Mouse (Mus musculus): ENCODE measurements around the gene Draxin. TPM values are rescaled to one million over a fixed set of nuclear protein-coding genes. Genes with fewer than 3 reads are reported as not detected.

Draxin gene
- polyA plus RNA-seq, 1 experiment from 2014 or later: 20.4 TPM

GRCm38 (mm10) chr4:148164461-148164860 lies 34.0 kb upstream of the Draxin start:
- WGBS: under 1% methylated on average over 16 of the region's 16 CpGs

GRCm38 (mm10) chr4:148164002-148164439 lies 33.5 kb upstream of the Draxin start:
- Histone ChIP-seq H3K4me3 (replicated peaks) (peak overlapping the region; percentile 30), H3K27me3 (peaks cover 76% of the 10 kb centered on the region), H3K27ac (no peak overlapping the region), H3K9me3 (no peaks in the 10 kb centered on the region), H3K36me3 (no peaks in the 10 kb centered on the region), H3K4me2 (replicated peaks) (peak overlapping the region; percentile 52), H3K9ac (replicated peaks) (peak overlapping the region; percentile 15; the same call in 1 of the 2 replicates), H3K4me1 (replicated peaks) (peaks cover 43% of the 10 kb centered on the region)
- WGBS: under 1% methylated on average over 28 of the region's 29 CpGs
- ATAC-seq: no peak

More at GRCm38 (mm10) chr4:148164461-148164860, 34.0 kb upstream of the Draxin start:
- Histone ChIP-seq H3K4me3 (replicated peaks) (peak overlapping the region; percentile 30), H3K9ac (replicated peaks) (peak overlapping the region; percentile 15; the same call in 1 of the 2 replicates), H3K9me3 (no peaks in the 10 kb centered on the region), H3K27ac (no peak overlapping the region), H3K4me2 (replicated peaks) (peak overlapping the region; percentile 52), H3K4me1 (replicated peaks) (peaks cover 44% of the 10 kb centered on the region), H3K36me3 (no peaks in the 10 kb centered on the region), H3K27me3 (peaks cover 78% of the 10 kb centered on the region)
- 0 out of 2 replicates have a peak, but pooled peaks have one; percentile 3 for ATAC-seq

GRCm38 (mm10) chr4:148160436-148161390 lies 30.2 kb upstream of the Draxin start, which contains the start of the genes Fbxo44 and Fbxo2:
Fbxo44 (minus strand) TSS chr4:148160482.
Fbxo2 (plus strand) TSS chr4:148160621.
- H3K4me2 ChIP-seq (replicated peaks): peak within 1 kb of the TSS; percentile 88
- peak within 1 kb of the TSS; percentile 94 for H3K27ac ChIP-seq
- H3K4me1 ChIP-seq (replicated peaks): peaks cover 55% of the 10 kb centered on the region
- under 1% methylated on average over 43 of the region's 43 CpGs for WGBS
- ATAC-seq: peak; percentile 28; the same call in 1 of the 2 replicates
- H3K9me3 ChIP-seq: no peaks in the 10 kb centered on the region
- H3K9ac ChIP-seq (replicated peaks): peak within 1 kb of the TSS; percentile 92
- peaks cover 23% of the 10 kb centered on the region for H3K36me3 ChIP-seq
- H3K4me3 ChIP-seq (replicated peaks): peak within 1 kb of the TSS; percentile 78
- peaks cover 52% of the 10 kb centered on the region for H3K27me3 ChIP-seq

GRCm38 (mm10) chr4:148159544-148160435 lies 29.3 kb upstream of the Draxin start:
- Histone ChIP-seq H3K4me2 (replicated peaks) (peak overlapping the region; percentile 88), H3K27ac (peak overlapping the region; percentile 94), H3K4me1 (replicated peaks) (peaks cover 49% of the 10 kb centered on the region), H3K9ac (replicated peaks) (peak overlapping the region; percentile 92), H3K36me3 (peaks cover 31% of the 10 kb centered on the region), H3K9me3 (no peaks in the 10 kb centered on the region), H3K4me3 (replicated peaks) (peak overlapping the region; percentile 78), H3K27me3 (peaks cover 43% of the 10 kb centered on the region)
- peak; percentile 89 for ATAC-seq
- WGBS: under 1% methylated on average over 49 of the region's 55 CpGs

- H3K36me3 ChIP-seq: peaks cover 42% of the 10 kb centered on the region
- H3K9me3 ChIP-seq: no peaks in the 10 kb centered on the region
- peaks cover 32% of the 10 kb centered on the region for H3K27me3 ChIP-seq
- H3K9ac ChIP-seq (replicated peaks): peak overlapping the region; percentile 92
- peak overlapping the region; percentile 94 for H3K27ac ChIP-seq
- ATAC-seq: peak; percentile 5
- H3K4me1 ChIP-seq (replicated peaks): peaks cover 38% of the 10 kb centered on the region
- 25% methylated on average over 27 of the region's 27 CpGs for WGBS
- peak overlapping the region; percentile 88 for H3K4me2 ChIP-seq (replicated peaks)
- peak overlapping the region; percentile 78 for H3K4me3 ChIP-seq (replicated peaks)
Measured at GRCm38 (mm10) chr4:148158436-148159348, 28.2 kb upstream of the Draxin start.

- ATAC-seq: no peak
- H3K9me3 ChIP-seq: no peaks in the 10 kb centered on the region
- peaks cover 55% of the 10 kb centered on the region for H3K36me3 ChIP-seq
- H3K4me1 ChIP-seq (replicated peaks): peaks cover 39% of the 10 kb centered on the region
- 61% methylated on average over 3 of the region's 3 CpGs for WGBS
- no peak overlapping the region for H3K4me2 ChIP-seq (replicated peaks)
- no peaks in the 10 kb centered on the region for H3K27me3 ChIP-seq
- H3K27ac ChIP-seq: no peak overlapping the region
- no peak overlapping the region for H3K4me3 ChIP-seq (replicated peaks)
- H3K9ac ChIP-seq (replicated peaks): no peak overlapping the region
Measured at GRCm38 (mm10) chr4:148154982-148155381, 24.5 kb upstream of the Draxin start.

GRCm38 (mm10) chr4:148154006-148154405 lies 23.5 kb upstream of the Draxin start:
- Histone ChIP-seq H3K27ac (no peak overlapping the region), H3K9ac (replicated peaks) (no peak overlapping the region), H3K4me2 (replicated peaks) (no peak overlapping the region), H3K36me3 (peaks cover 58% of the 10 kb centered on the region), H3K4me1 (replicated peaks) (peaks cover 42% of the 10 kb centered on the region), H3K27me3 (no peaks in the 10 kb centered on the region), H3K4me3 (replicated peaks) (no peak overlapping the region), H3K9me3 (no peaks in the 10 kb centered on the region)
- WGBS: 91% methylated on average over 4 of the region's 4 CpGs
- no peak for ATAC-seq

- Histone ChIP-seq H3K9ac (replicated peaks) (no peak overlapping the region), H3K9me3 (no peaks in the 10 kb centered on the region), H3K4me3 (replicated peaks) (no peak overlapping the region), H3K4me2 (replicated peaks) (no peak overlapping the region), H3K27ac (peak overlapping the region; percentile 93; the same call in 1 of the 2 replicates), H3K36me3 (peaks cover 65% of the 10 kb centered on the region), H3K4me1 (replicated peaks) (peaks cover 29% of the 10 kb centered on the region), H3K27me3 (no peaks in the 10 kb centered on the region)
- WGBS: 79% methylated on average over 5 of the region's 5 CpGs
- 0 out of 2 replicates have a peak, but pooled peaks have one; percentile 1 for ATAC-seq
Measured at GRCm38 (mm10) chr4:148152547-148152946, 22.0 kb upstream of the Draxin start.

- H3K4me2 ChIP-seq (replicated peaks): peak within 1 kb of the TSS; percentile 91
- ATAC-seq: peak; percentile 91
- H3K27me3 ChIP-seq: no peaks in the 10 kb centered on the region
- H3K27ac ChIP-seq: peak within 1 kb of the TSS; percentile 93
- peaks cover 18% of the 10 kb centered on the region for H3K4me1 ChIP-seq (replicated peaks)
- H3K36me3 ChIP-seq: peaks cover 65% of the 10 kb centered on the region
- H3K9ac ChIP-seq (replicated peaks): peak within 1 kb of the TSS; percentile 82
- peak within 1 kb of the TSS; percentile 60 for H3K4me3 ChIP-seq (replicated peaks)
- WGBS: under 1% methylated on average over 48 of the region's 67 CpGs
- no peaks in the 10 kb centered on the region for H3K9me3 ChIP-seq
Measured at GRCm38 (mm10) chr4:148151267-148152168, 21.0 kb upstream of the Draxin start, which contains the start of gene Fbxo6. Fbxo6 (minus strand) TSS chr4:148152140.

GRCm38 (mm10) chr4:148150953-148151266 lies 20.4 kb upstream of the Draxin start:
- WGBS: 63% methylated on average over 3 of the region's 3 CpGs
- Histone ChIP-seq H3K27me3 (no peaks in the 10 kb centered on the region), H3K4me3 (replicated peaks) (peak overlapping the region; percentile 60), H3K4me1 (replicated peaks) (peaks cover 17% of the 10 kb centered on the region), H3K9ac (replicated peaks) (peak overlapping the region; percentile 82; the same call in 1 of the 2 replicates), H3K9me3 (no peaks in the 10 kb centered on the region), H3K36me3 (peaks cover 65% of the 10 kb centered on the region), H3K4me2 (replicated peaks) (peak overlapping the region; percentile 91), H3K27ac (peak overlapping the region; percentile 93; the same call in 1 of the 2 replicates)
- no peak for ATAC-seq
